Mouse (Mus musculus) thymus, postnatal 25 days (tissue): ENCODE data around the gene Nrxn2.

Experiments
- DNase-seq: peaks from one replicate; pipeline ENCODE4 v3.0.0; 2022

Nrxn2 gene

DNA sequence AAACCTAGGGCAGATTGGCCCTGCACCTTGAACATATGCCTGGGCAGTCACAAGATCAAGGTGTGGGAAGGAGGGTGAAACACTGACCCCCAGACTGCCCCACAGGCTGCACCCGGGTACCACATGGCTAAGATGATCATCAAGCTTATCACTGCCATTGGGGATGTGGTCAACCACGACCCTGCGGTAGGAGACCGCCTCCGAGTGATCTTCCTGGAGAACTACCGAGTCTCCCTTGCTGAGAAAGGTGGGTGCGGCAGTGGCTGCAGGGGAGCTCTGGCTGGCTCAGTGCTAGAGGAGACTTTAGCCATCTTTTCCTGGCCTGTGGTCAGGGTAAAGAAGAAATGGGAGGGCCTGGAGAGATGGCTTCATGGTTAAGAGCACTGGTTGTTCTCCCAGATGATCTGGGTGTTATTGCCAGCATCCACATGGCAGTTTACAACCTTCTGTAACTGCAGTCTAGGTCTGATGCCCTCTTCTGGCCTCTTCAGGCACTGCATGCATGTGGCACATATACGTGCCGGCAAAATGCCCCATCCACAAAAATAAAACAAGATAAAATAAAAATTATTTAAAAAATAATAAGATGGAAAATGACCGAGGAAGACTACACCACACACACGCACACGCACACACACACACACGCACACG is 25.7 kb upstream of the Nrxn2 start:
- peak; percentile 42 for DNase-seq

DNA sequence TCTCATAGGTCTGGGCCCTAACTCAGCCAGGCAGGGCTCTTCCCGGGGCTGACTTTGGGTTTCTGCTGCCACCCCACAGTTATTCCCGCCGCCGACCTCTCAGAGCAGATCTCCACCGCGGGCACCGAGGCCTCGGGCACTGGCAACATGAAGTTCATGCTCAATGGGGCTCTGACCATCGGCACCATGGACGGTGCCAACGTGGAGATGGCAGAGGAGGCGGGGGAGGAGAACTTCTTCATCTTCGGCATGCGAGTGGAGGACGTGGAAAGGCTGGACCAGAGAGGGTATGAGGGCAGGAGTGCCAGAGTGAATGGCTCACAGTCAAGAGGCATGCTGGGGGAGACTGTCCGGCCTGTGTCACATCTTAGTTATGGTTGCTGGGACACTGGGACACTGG is 24.9 kb upstream of the Nrxn2 start:
- DNase-seq, result no peak

DNA sequence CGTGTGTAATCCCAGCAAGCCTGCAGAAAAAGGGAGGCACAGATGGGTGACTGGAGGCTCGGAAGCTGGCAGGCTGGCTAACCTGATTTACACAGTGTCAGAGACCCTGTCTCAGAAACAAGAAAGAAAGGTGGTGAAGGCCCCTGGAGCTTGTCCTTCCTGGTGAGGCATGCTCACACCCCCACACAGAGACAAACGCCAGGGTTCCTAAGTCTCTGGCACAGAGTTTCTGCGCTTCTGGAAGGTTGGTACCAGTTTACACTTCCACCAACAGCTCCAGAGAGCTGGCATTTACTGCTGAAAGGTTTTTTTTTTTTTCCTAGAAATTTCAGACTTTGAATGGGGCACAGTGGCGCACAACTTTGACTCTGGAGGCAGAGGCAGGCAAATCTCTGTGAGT is 22.3 kb upstream of the Nrxn2 start:
- DNase-seq, result no peak

DNA sequence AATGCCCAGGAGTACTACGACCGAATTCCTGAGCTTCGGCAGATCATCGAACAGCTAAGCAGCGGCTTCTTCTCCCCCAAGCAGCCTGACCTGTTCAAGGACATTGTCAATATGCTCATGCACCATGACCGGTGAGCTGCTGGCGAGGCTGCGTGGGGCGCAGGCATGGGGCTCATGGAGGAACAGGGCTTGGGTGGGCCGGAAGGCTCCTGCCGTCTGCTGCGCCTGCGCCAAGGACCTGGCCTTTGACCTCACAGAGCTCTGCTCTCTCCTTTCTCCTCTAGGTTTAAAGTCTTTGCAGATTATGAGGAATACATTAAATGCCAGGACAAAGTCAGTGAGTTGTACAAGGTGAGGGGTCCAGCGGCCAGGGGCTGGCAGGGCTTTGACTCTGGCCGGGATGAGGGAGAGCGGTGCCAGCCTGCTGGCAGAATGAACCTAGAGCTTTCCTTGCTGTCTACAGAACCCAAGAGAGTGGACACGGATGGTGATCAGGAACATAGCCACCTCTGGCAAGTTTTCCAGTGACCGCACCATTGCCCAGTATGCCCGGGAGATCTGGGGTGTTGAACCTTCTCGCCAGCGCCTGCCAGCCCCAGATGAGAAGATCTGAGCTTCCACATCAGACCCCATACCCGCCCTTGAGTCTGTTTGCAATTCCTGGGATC is 20.8 kb upstream of the Nrxn2 start:
- DNase-seq, result peak; percentile 26

DNA sequence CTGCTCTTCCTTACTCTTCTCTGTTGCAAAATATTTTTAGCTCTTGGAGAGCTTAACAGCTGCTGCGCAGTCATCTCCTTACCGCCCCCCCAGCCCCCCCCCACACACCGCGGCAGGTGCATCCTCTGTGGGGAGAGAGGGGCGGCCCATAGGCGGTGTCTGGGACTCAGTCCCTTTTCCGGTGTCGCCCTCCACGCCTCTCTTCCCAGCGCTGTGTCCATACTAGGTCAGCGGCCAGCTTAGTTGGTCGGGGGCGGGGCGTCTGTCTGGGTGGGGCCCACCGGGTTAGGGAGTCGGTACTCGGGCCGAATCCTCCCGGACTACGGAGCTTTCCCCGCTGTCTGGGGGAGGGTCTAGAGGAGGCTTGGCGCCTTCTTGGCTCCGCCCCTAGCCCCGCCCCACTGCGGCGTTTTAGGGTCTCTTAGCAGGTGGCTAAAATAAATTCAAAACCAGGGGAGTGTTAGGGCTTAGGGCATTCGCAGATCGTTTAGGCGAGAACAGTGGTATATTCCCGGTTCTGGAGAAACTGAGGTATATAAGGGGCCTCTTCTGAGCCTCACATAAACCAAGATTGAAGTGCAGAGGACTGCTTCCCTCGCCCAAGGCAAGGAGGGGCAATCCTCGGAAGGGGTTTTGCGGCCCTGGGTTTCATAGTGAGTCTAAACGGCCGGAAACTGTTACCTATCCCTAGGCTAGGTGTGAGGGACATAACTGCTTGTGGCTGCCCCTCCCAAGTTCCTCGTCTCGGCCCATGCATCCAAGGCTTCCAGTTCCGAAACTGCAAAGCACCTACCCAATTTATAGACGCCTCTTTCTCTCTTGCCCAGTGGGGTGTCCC is 19.9 kb upstream of the Nrxn2 start:
- peak; percentile 95 for DNase-seq

DNA sequence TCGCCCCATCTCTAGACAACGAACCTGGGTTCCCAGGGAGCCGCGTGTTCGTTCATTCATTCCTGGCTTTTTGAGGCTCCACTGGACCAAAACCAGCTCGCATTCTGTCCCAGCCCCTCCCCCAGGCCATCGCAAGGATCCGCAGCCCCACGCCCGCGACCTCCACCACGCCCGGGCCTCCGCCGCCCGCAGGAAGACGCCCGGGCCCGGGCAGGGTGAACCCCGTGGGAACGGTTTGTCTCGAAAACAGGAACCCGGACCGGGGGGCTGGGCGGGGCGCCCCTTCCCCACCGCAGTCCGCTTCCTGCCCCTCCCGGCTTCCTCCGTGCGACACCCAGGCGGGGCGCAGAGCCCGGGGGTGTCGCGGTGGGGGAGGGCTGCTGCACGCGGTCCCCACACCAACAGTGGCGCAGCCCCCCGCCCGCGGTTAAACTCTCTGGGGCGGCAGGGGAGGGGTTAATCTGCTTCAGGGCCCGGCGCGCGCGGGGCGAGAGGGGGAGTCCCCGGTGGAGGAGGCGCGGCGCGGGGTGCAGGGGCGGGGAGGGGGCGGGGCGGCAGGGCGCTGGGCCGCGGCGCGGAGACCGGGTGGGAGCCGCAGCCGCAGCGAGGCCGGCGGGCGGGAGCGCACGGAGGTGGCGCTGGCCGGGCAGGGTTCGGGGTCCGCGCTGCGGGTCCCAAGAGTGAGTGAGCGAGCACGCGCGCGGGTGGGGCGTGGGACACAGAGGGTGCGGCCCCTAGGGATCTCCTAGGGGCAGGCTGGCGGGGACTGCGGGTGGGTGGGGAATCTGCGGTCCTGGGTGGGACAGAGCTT is 19.0 kb upstream of the Nrxn2 start, which contains the start of gene Rasgrp2:
Gene Rasgrp2 (plus strand): TSS at position 56 of the 811 bp plus-strand sequence.
- peak; percentile 97 for DNase-seq

DNA sequence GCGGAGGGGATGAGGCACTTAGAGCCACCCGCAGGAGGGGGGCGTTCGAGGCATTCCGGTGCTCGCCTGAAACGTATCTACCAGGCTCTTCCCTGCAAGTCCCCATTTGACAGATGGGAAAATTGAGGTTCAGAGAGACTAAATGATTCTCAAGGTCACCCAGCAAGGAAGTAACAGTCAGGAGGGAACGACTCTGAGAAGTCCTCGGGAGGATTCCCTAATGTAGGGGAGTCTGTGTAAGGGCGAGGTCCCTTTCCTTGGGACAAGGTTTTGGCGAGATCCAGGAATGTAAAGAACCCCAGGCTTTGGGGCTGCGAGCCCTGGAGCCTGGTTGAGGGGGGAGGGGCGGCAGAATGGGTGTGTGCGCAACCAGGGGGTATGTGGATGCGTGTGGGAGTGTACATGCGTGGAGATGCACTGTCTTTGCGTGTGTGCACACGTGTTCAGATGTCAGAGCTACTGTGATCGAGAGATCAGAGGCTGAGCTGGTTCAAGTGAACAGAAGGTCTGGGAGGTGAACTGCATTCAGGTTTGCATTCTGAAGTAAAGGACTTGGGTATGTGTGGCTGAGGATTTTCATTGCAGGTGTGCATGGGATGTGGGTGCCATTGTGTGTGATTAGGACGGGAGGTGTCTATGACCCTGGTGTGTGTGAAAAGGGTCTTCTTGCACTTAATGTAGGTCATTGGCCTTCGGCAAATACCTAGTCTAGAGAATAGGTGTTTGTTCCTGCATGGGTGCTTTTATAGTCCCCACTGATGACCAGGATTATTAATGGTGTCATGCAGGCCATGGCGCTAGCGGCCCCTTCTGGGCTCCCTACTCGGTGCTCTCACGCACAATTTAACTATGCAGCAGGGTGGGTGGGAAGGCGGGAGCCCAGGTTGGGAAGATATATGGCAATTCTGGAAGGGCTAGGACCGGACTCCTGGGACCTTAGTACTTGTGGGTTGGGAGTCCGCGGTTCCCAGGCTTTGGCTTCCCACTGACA is 18.1 kb upstream of the Nrxn2 start:
- DNase-seq, result peak; percentile 69

DNA sequence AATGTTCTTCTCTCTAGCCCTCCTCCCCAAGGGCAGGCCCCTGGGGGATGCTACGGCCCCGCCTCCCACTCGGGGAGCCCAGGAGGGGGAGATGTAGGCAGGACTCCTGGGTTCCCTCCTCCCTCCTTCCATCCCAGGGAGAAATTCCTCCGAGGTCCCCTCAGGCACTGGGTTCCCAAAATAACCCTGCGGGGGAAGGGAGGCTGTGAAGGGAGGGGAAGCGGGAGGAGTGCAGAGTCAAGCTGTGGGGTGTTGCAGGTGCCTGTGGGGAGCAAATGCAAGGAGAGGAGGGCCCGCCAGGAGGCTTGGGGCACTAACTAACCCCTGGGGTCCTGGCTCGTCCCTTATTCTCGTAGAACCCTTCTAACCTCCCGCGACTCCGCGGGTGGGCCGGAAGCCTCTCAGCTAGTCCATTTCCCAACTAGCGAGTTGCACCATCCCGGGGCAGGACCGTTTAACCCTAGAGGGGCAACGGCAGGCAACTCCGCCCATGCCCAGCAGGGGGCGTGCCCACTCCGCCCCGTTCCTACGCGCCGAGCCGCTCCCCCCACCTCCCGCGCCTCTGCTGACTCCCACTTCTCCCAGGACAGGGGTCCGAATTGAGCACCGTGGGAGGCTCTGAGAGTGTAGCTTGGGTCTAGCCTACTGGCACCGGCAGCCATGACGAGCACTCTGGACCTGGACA is 17.3 kb upstream of the Nrxn2 start:
- peak; percentile 92 for DNase-seq

DNA sequence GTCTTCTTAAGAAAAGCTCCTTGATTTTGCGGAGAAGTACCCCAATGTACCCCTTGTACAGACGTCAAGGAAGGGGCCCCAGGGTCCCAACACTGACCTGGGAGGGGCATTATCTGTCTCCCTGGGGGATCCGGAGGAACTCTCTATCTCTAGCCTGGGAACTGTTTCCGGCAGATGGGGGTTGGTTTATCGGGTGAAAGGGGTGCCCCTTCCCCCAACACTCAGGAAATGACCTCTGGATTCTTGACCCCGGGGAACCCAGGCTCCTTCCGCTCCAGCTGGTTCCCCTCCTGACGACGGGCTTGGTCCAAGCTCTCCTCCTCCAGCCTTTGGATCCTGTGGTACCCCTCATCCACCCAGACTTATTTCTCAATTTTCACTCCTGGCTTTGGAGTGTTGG is 16.6 kb upstream of the Nrxn2 start:
- no peak for DNase-seq

DNA sequence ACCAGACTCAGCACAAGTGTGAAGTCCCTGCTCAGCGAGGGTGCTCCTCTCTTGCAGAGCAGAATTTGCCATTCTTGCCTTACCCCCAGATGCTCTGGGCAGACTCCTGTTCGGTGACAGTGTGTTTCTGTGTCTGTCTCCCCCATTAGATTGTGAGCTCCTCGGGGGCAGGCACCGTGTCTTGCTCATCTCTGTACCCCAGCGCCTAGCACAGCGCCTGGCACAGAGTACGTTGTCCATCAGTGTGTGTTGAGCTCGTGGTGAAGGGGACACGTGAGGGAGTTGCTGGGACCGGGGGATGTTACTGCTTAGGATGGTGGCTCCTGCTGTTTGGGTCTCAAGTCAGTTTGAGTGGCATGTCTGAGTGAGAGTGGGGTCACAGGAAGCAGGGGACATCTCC is 14.7 kb upstream of the Nrxn2 start:
- no peak for DNase-seq

DNA sequence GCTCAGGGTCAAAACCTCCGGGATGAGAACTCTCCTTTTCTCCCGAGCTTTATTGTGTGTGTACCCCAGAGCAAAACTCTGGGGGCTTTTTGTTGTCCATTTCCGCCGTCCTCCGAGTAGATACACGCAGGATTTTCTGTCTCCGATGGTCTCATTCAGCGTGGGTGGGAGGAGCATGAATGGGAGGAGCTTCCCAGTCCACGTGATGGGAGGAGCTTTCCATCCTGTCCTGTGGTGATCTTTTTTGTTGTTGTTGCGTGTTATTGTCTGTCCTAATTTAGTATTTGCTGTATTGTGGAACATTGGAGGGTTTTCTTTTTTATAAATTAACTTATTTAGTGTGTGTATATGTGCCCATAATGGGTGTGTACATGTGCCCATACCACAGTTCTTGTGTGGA is 13.1 kb upstream of the Nrxn2 start:
- no peak for DNase-seq

DNA sequence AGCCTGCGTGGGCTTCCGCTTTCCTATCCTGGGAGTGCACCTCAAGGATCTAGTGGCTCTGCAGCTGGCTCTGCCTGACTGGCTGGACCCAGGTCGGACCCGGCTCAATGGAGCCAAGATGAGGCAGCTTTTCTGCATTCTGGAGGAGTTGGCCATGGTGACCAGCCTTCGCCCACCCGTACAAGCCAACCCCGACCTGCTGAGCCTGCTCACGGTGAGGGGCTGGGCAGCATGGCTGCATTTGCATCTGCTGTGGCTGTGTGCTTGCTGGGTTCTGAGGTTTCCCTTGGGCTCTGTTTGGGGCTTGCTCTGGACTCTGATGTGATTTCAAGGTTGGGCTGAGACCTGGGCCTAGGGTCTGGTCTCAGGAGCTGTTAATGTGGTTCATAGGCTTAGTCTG is 11.4 kb upstream of the Nrxn2 start:
- DNase-seq, result no peak

DNA sequence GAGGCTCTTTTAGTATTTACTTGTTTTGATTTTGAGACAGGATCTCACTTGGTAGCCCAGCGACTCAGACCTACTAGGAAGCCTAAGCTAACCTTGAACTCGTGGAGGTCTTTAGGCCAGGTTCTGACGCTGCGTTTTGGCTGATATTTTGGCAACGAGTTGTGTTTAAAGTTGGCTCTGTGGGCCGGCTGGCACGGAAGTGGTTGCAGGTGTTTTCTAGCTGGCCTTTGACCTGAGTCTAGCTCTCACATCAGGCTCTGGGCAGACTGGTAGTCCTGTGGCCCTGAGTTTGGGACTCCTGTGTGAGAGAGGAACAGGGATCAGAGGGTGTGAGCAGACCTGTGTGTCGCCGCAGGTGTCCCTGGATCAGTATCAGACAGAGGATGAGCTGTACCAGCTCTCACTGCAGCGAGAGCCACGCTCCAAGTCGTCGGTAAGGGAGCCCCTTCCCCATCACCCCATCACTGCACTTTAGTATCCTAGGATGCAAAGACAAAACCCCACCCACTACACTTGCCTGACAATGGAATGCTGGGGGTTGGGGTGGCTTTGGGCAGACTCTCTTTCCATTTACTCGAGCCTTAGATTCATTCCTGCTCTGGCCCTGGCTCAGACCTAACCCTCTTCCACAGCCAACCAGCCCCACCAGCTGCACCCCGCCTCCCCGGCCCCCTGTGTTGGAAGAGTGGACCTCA is 10.6 kb upstream of the Nrxn2 start:
- no peak for DNase-seq

DNA sequence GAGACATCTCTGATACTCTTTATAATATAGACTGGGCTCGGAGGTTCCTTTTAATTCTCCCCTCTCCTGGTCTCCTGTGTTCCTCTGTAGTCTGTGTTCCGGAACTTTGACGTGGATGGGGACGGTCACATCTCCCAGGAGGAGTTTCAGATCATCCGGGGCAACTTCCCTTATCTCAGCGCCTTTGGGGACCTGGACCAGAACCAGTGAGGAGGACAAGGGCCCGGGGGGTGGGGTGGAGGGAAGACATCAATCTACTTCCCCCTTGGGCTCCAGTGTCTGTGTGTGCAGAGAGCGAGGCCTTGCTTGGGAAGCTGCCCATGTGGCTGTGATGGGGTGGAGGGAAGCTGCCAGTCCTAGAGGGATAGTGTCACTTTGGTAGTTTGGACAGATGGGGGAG is 9.8 kb upstream of the Nrxn2 start:
- no peak for DNase-seq

DNA sequence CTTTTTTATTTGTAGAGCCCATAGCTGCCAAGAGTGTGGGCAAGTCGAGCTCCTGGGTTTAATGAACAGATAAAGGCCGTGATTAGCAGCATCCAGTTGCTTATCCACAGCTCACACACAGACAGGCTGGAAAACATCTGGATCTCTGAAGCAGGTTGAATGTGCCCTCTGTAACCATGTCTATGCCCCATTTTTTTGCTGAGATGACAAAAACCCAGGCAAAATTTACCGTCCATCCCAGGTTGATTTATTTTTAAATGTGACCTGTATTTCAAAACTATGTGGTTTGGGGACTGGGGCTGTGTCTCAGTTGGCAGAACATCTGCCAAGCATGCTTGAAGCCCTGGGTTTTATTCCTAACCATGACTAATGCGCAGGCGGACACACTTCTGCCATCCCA is 9.4 kb upstream of the Nrxn2 start:
- DNase-seq, result no peak

DNA sequence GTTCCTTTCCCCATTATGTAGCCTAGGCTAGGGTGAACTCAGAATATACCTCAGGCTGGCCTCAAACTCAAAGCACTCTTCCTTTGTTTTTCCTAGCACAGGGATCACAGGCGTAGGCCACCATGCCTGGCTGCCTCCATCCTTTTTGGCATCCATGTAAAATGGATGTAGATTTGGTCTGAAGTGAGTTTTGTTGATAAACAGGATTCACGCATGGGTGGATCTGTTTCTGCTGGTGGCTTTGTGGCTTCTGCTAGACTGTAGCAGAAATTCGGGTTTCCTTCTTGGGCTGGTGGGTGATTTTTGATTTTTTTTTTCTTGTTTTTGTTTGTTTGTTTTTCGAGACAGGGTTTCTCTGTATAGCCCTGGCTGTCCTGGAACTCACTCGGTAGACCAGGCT is 8.6 kb upstream of the Nrxn2 start:
- no peak for DNase-seq

DNA sequence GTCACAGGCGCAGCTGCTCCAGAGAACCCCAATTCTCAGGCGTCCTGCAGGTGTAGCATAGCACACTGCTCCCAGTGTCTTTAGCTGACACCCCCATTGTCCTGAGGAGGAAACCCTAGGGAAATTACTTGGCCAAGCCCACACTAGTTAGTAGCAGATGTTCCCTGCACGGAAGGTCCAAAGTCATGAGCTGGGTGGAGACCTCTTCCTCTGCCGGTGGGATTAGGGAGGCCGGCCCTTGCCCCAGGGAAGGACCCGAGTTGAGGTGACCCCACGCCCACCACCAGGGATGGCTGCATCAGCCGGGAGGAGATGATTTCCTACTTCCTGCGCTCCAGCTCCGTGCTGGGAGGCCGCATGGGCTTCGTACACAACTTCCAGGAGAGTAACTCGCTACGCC is 5.7 kb upstream of the Nrxn2 start:
- DNase-seq, result no peak

DNA sequence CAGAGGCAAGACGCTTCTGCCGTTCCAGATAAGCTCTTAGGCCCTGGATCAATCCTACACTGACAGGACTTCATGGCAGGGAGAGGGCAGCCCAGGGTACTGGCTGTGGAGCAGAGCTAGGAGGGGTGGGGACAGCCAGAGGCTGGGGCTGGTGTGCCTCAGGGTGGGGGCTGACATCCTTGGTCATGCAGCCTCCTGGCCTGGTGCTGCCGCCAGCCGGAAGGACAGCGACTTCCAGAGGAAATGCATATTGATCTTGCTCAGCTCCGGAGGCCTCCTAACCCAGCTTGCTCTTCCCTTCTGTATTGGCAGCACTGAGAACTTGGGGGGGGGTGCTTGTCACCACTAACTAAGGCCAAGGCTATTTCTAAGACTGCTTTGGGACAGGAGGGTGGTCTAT is 3.1 kb upstream of the Nrxn2 start:
- no peak for DNase-seq

DNA sequence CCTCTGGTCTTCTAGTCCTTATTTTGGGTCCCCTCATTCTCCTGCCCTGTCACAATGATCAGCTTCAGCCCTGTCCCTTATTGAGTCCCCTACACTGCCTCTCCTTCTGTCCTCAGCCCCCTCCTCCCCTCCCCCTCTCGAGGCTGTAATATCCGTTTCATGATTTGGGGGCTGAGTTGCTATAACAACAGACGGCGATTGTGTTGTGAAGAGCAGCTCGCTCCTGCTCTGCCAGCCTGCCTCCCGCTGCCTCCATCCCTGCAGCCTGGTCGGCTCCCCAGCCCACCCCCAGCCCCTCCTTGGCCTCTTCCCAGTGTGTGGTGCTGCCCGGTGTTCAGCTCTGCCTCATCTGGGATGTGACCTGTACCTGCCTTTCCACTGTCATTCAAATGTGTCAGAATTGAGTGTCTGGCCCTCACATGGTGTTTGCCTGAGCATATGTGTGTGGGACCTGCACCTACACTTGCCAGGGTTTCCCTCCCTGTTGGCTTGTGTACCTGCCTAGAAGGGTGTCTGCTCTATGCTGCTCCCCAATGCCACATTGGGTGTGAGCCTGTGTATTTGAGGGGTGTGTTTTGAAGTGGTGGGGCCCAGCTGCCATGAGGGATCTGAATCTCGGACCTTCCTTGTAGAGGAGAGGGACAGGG is 2.3 kb upstream of the Nrxn2 start:
- DNase-seq, result no peak
